ENCODE assay signal across 11 mouse cellular contexts in genomic region chr10:18710949-18711348, GRCm38 (mm10). TPM values are rescaled to one million over a fixed set of nuclear protein-coding genes. Genes with fewer than 3 reads are reported as not detected.
DNase-seq lines count a peak whose midpoint lies in the region; ATAC-seq and TF ChIP-seq lines count a peak whose summit lies in the region.
"Had no signal": no experiment of that assay in that cellular context is flagged by ENCODE, and none has a peak within 500 bp of the region (broad histone marks: within the 10 kb centered on the region; RNA-seq: fewer than 3 reads in every experiment).

No protein-coding gene starts in this region.

- WGBS in forebrain, embryonic 15.5 days: 53% methylated on average over 6 of the region's 6 CpGs
- 84% methylated on average over 6 of the region's 6 CpGs for WGBS in forebrain, embryonic 12.5 days
- 89% methylated on average over 6 of the region's 6 CpGs for WGBS in midbrain, embryonic 10.5 days

- H3K36me3 ChIP-seq in forebrain, embryonic 15.5 days: no peaks in the 10 kb centered on the region
- no peaks in the 10 kb centered on the region for H3K36me3 ChIP-seq in forebrain, embryonic 12.5 days (replicated peaks)
- no peaks in the 10 kb centered on the region for H3K36me3 ChIP-seq in midbrain, embryonic 10.5 days
- H3K36me3 ChIP-seq: heart, embryonic 13.5 days had no signal

- intact Hi-C loops in left cerebral cortex, adult 2 months (cut with DNase I): no loop called here

- H3K4me2 ChIP-seq in forebrain, embryonic 15.5 days (replicated peaks): no peak overlapping the region
- no peak overlapping the region for H3K4me2 ChIP-seq in forebrain, embryonic 12.5 days
- H3K4me2 ChIP-seq: heart, embryonic 13.5 days had no signal

- peak overlapping the region; percentile 28; the same call in 1 of the 2 replicates for H3K27ac ChIP-seq in forebrain, embryonic 15.5 days (replicated peaks)
- no peak overlapping the region for H3K27ac ChIP-seq in forebrain, embryonic 12.5 days
- peak overlapping the region; percentile 62 for H3K27ac ChIP-seq in left cerebral cortex, adult 2 months
- no peak overlapping the region for H3K27ac ChIP-seq in midbrain, embryonic 10.5 days (replicated peaks)
- H3K27ac ChIP-seq: heart, embryonic 13.5 days had no signal

- H3K4me1 ChIP-seq in forebrain, embryonic 15.5 days: peaks cover 9% of the 10 kb centered on the region
- no peaks in the 10 kb centered on the region for H3K4me1 ChIP-seq in forebrain, embryonic 12.5 days
- no peaks in the 10 kb centered on the region for H3K4me1 ChIP-seq in midbrain, embryonic 10.5 days
- H3K4me1 ChIP-seq: megakaryocyte, embryonic 14.5 days had no signal

- H3K4me3 ChIP-seq in forebrain, embryonic 15.5 days: no peak overlapping the region
- no peak overlapping the region for H3K4me3 ChIP-seq in forebrain, embryonic 12.5 days (replicated peaks)
- no peak overlapping the region for H3K4me3 ChIP-seq in left cerebral cortex, adult 2 months
- no peak overlapping the region for H3K4me3 ChIP-seq in midbrain, embryonic 10.5 days
- H3K4me3 ChIP-seq: heart, embryonic 13.5 days; megakaryocyte, embryonic 14.5 days had no signal

- no peaks in the 10 kb centered on the region for H3K27me3 ChIP-seq in forebrain, embryonic 15.5 days
- no peaks in the 10 kb centered on the region for H3K27me3 ChIP-seq in forebrain, embryonic 12.5 days
- no peaks in the 10 kb centered on the region for H3K27me3 ChIP-seq in midbrain, embryonic 10.5 days (ENCODE audit: low read depth, poor library complexity, severe bottlenecking)
- H3K27me3 ChIP-seq: heart, embryonic 13.5 days; megakaryocyte, embryonic 14.5 days had no signal

- H3K9ac ChIP-seq in forebrain, embryonic 15.5 days (replicated peaks): no peak overlapping the region
- no peak overlapping the region for H3K9ac ChIP-seq in forebrain, embryonic 12.5 days
- H3K9ac ChIP-seq: heart, embryonic 13.5 days had no signal

- peak; percentile 55 for ATAC-seq in forebrain, embryonic 15.5 days (replicated peaks)
- no peak for ATAC-seq in forebrain, embryonic 12.5 days (ENCODE audit: low FRiP score)

- no peaks in the 10 kb centered on the region for H3K9me3 ChIP-seq in forebrain, embryonic 15.5 days
- no peaks in the 10 kb centered on the region for H3K9me3 ChIP-seq in forebrain, embryonic 12.5 days
- H3K9me3 ChIP-seq in midbrain, embryonic 10.5 days (replicated peaks): no peaks in the 10 kb centered on the region
- H3K9me3 ChIP-seq: heart, embryonic 13.5 days had no signal

- no peak for TF ChIP-seq CTCF in left cerebral cortex, adult 2 months (IDR thresholded peaks at IDR 0.05)

- DNase-seq in urinary bladder, postnatal 14 days (ENCODE audit: low spot score): peak; percentile 5
- no peak for DNase-seq in urinary bladder, postnatal 10 days (ENCODE audit: low spot score)
- DNase-seq in left cerebral cortex, adult 2 months (ENCODE audit: extremely low spot score in 1 of 2, low spot score in 2 of 2): peak in 1 of 2 experiments; percentile 29
- peak; percentile 55 for DNase-seq in telencephalon, adult 2 months (ENCODE audit: low read depth, low spot score)
- no peak for DNase-seq in B cell, adult 2 months
- no peak for DNase-seq in midbrain, embryonic 10.5 days (ENCODE audit: low spot score)

RNA-seq across cellular contexts. Expression of gene Arfgef3, which starts 32.8 kb away (rescaled TPM):
- 5.0 TPM in 2 replicates for polyA plus RNA-seq in forebrain, embryonic 15.5 days (2015; fragmentation: Nextera tagmentation; extraction: Ambion mirVana)
- 2.1 and 2.2 TPM in 2 replicates for polyA plus RNA-seq in forebrain, embryonic 12.5 days (2016; fragmentation: Nextera tagmentation; extraction: Ambion mirVana)
- total RNA-seq in left cerebral cortex, adult 2 months (2021): 100 to 1,000 TPM; 106 to 111 TPM
- polyA plus RNA-seq in midbrain, embryonic 10.5 days (2016; fragmentation: Nextera tagmentation; extraction: Ambion mirVana): 0.49 and 0.88 TPM in 2 replicates
- polyA plus RNA-seq: liver, adult 2 months had no signal

Comparison
In these comparisons a context has a peak if more than half of its experiments do, and no peak if none do; other contexts are left out.
1. H3K27ac ChIP-seq: peak in forebrain, embryonic 15.5 days (single experiment) and left cerebral cortex, adult 2 months (single experiment); none in forebrain, embryonic 12.5 days (single experiment) and midbrain, embryonic 10.5 days (single experiment).
2. DNase-seq: peak in urinary bladder, postnatal 14 days (single experiment) and telencephalon, adult 2 months (single experiment); none in urinary bladder, postnatal 10 days (single experiment), B cell, adult 2 months (0 of 2) and midbrain, embryonic 10.5 days (single experiment).